Mouse (Mus musculus) olfactory bulb, adult 2 months (tissue): ENCODE results near the gene Rps3a1.

ENCODE experiments used
- CTCF ChIP-seq: fragments of 200-500 bp; IDR thresholded peaks from 2 replicates; pipeline ENCODE4 v1.5.1; 2012; ENCODE audit warnings: low read depth, mild to moderate bottlenecking, low read length, moderate library complexity; ENCODE audit not compliant: insufficient read depth
- POLR2A ChIP-seq: fragments of 200-500 bp; IDR thresholded peaks from 2 replicates; pipeline ENCODE4 v1.6.1; 2012; ENCODE audit warnings: mild to moderate bottlenecking, low read depth, low read length, moderate library complexity; ENCODE audit not compliant: insufficient read depth

GRCm38 (mm10) chr3:86142934-86143317 lies 424 bp upstream of the Rps3a1 start:
- no peak for TF ChIP-seq CTCF
- TF ChIP-seq POLR2A, result no peak
